Mouse (Mus musculus): ENCODE measurements around the gene Hist1h2ae.
"Not testable (repeated sequence)": the region's sequence is repeated elsewhere in the genome, so short reads cannot be mapped to it uniquely, and the experiment has no call there.

- not testable (repeated sequence) for TF ChIP-seq CTCF (IDR thresholded peaks at IDR 0.05; ENCODE audit: low read depth)
- peak; percentile 72 for TF ChIP-seq EP300 (IDR thresholded peaks at IDR 0.05; ENCODE audit: low read depth)
These were observed 8.9 kb downstream of the Hist1h2ae start, which contains the start of gene Hist1h3e for GRCm38 (mm10) chr13:23561883-23562659.

Measured in liver, embryonic 14.5 days (tissue).